Mouse (Mus musculus) cerebellum, adult 2 months (tissue): ENCODE data around the gene Tfap4.

ENCODE experiments used
- CTCF ChIP-seq: fragments of 200-500 bp; IDR thresholded peaks from 2 replicates; pipeline ENCODE4 v1.5.1; 2011; ENCODE audit warnings: low read depth, mild to moderate bottlenecking, control low read depth, low read length, moderate library complexity, borderline replicate concordance; ENCODE audit not compliant: insufficient read depth
- POLR2A ChIP-seq: fragments of 200-500 bp; IDR thresholded peaks from 2 replicates; pipeline ENCODE4 v1.6.1; 2011; ENCODE audit warnings: low read length, control low read depth, borderline replicate concordance; ENCODE audit not compliant: insufficient read depth

DNA sequence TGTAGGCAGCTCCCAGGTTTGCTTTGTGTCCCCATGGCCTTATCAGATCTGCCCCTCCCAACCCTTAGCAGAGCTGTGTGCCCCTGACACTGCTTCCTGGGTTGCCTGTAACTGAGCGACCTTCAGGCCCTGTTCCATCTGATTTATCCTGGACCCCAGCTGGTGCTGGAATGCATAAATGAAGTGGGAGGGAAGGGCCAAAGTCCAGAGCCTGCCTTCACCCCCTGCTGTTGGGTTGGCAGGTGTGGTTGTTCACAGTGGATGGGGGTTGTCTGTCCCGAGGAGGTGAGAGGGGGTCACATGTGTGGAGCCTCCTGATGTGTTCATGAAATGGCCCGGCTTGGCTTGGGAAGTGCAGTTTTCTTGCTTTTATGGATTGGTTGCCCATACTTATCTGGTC, 42.5 kb upstream of the Tfap4 start:
- TF ChIP-seq CTCF, result no peak
- no peak for TF ChIP-seq POLR2A
